8 mouse cellular contexts compared by ENCODE assay signal in genomic region chr5:76589311-76589710, GRCm38 (mm10). TPM values are rescaled to one million over a fixed set of nuclear protein-coding genes. Genes with fewer than 3 reads are reported as not detected.
DNase-seq lines count a peak whose midpoint lies in the region; ATAC-seq lines count a peak whose summit lies in the region.

No protein-coding gene starts in this region.

- no peaks in the 10 kb centered on the region for H3K27me3 ChIP-seq in lung, embryonic 16.5 days (ENCODE audit: control insufficient read depth, insufficient read depth, low read depth, low read length)
- no peaks in the 10 kb centered on the region for H3K27me3 ChIP-seq in forebrain, embryonic 11.5 days (ENCODE audit: control insufficient read depth, insufficient read depth, low read length)
- H3K27me3 ChIP-seq in limb, embryonic 10.5 days (ENCODE audit: low read depth, poor library complexity, severe bottlenecking): no peaks in the 10 kb centered on the region
- no peaks in the 10 kb centered on the region for H3K27me3 ChIP-seq in neural tube, embryonic 15.5 days (replicated peaks)

- peaks cover 13% of the 10 kb centered on the region for H3K36me3 ChIP-seq in lung, embryonic 16.5 days (ENCODE audit: control insufficient read depth, insufficient read depth, low read length)
- H3K36me3 ChIP-seq in forebrain, embryonic 11.5 days (ENCODE audit: control insufficient read depth, insufficient read depth, low read length): peaks cover 5% of the 10 kb centered on the region; the same call in 1 of the 2 replicates
- H3K36me3 ChIP-seq in limb, embryonic 10.5 days: peaks cover 28% of the 10 kb centered on the region
- peaks cover 16% of the 10 kb centered on the region for H3K36me3 ChIP-seq in neural tube, embryonic 15.5 days

- DNase-seq in lung, postnatal 10 days: no peak
- DNase-seq in forebrain, embryonic 11.5 days (ENCODE audit: low spot score): no peak
- DNase-seq in limb, embryonic 10.5 days (ENCODE audit: low spot score): no peak
- no peak for DNase-seq in thymus, postnatal 36 days

- peaks cover 5% of the 10 kb centered on the region; the same call in 1 of the 2 replicates for H3K4me1 ChIP-seq in lung, embryonic 16.5 days (replicated peaks; ENCODE audit: control insufficient read depth, insufficient read depth, low read length)
- peaks cover 3% of the 10 kb centered on the region; the same call in 1 of the 2 replicates for H3K4me1 ChIP-seq in forebrain, embryonic 11.5 days (replicated peaks; ENCODE audit: control insufficient read depth, insufficient read depth, low read length)
- peaks cover 9% of the 10 kb centered on the region; the same call in 1 of the 2 replicates for H3K4me1 ChIP-seq in limb, embryonic 10.5 days
- peaks cover 11% of the 10 kb centered on the region for H3K4me1 ChIP-seq in neural tube, embryonic 15.5 days

- no peaks in the 10 kb centered on the region for H3K9me3 ChIP-seq in lung, embryonic 16.5 days (ENCODE audit: control insufficient read depth, low read length)
- no peaks in the 10 kb centered on the region for H3K9me3 ChIP-seq in forebrain, embryonic 11.5 days (ENCODE audit: control insufficient read depth, low read length)
- no peaks in the 10 kb centered on the region for H3K9me3 ChIP-seq in limb, embryonic 10.5 days (replicated peaks)
- no peaks in the 10 kb centered on the region for H3K9me3 ChIP-seq in neural tube, embryonic 15.5 days (replicated peaks)

- WGBS in lung, embryonic 16.5 days: 5% methylated on average over 7 of the region's 7 CpGs
- WGBS in forebrain, embryonic 11.5 days: 10% methylated on average over 7 of the region's 7 CpGs
- WGBS in limb, embryonic 10.5 days: 12% methylated on average over 7 of the region's 7 CpGs
- WGBS in neural tube, embryonic 15.5 days: 1% methylated on average over 7 of the region's 7 CpGs

- peak overlapping the region; percentile 94 for H3K4me3 ChIP-seq in lung, embryonic 16.5 days (ENCODE audit: low read length)
- peak overlapping the region; percentile 91 for H3K4me3 ChIP-seq in forebrain, embryonic 11.5 days (ENCODE audit: low read depth, low read length)
- H3K4me3 ChIP-seq in limb, embryonic 10.5 days: peak overlapping the region; percentile 76
- H3K4me3 ChIP-seq in neural tube, embryonic 15.5 days (replicated peaks): peak overlapping the region; percentile 93

- ATAC-seq in lung, embryonic 16.5 days (ENCODE audit: low read depth): no peak; the same call in 1 of the 2 replicates
- no peak; the same call in 1 of the 2 replicates for ATAC-seq in forebrain, embryonic 11.5 days (replicated peaks; ENCODE audit: low FRiP score)
- ATAC-seq in neural tube, embryonic 15.5 days (ENCODE audit: low FRiP score): no peak
- ATAC-seq in megakaryocyte-erythroid progenitor cell, adult 5-6 weeks (replicated peaks; ENCODE audit: low FRiP score, low TSS enrichment, poor library complexity, severe bottlenecking): no peak
- ATAC-seq in activated CD4-positive, CD25-positive, alpha-beta regulatory T cell, adult 4 months: no peak

- peak overlapping the region; percentile 71 for H3K4me2 ChIP-seq in lung, embryonic 16.5 days (ENCODE audit: low read depth, low read length)
- peak overlapping the region; percentile 60 for H3K4me2 ChIP-seq in forebrain, embryonic 11.5 days (ENCODE audit: low read depth, low read length, severe bottlenecking)
- H3K4me2 ChIP-seq in neural tube, embryonic 15.5 days: peak overlapping the region; percentile 66

- H3K27ac ChIP-seq in lung, embryonic 16.5 days (ENCODE audit: low read length): peak overlapping the region; percentile 96
- peak overlapping the region; percentile 77; the same call in 1 of the 2 replicates for H3K27ac ChIP-seq in forebrain, embryonic 11.5 days (ENCODE audit: low read depth, low read length)
- H3K27ac ChIP-seq in limb, embryonic 10.5 days: peak overlapping the region; percentile 96
- peak overlapping the region; percentile 85 for H3K27ac ChIP-seq in neural tube, embryonic 15.5 days (replicated peaks)

- peak overlapping the region; percentile 93 for H3K9ac ChIP-seq in lung, embryonic 16.5 days (ENCODE audit: low read length)
- peak overlapping the region; percentile 95 for H3K9ac ChIP-seq in forebrain, embryonic 11.5 days (ENCODE audit: low read length)
- H3K9ac ChIP-seq in neural tube, embryonic 15.5 days (replicated peaks): peak overlapping the region; percentile 80

RNA-seq across cellular contexts. Expression of gene Cep135, which starts 0.8 kb away (rescaled TPM):
- polyA plus RNA-seq in lung, embryonic 16.5 days (2015; fragmentation: Nextera tagmentation; extraction: Ambion mirVana): 8.0 and 8.6 TPM in 2 replicates
- polyA plus RNA-seq in forebrain, embryonic 11.5 days (2014; fragmentation: Nextera tagmentation; extraction: Ambion mirVana): 12.2 and 15.5 TPM in 2 replicates
- 8.9 and 10.8 TPM in 2 replicates for polyA plus RNA-seq in limb, embryonic 10.5 days (2016; fragmentation: Nextera tagmentation; extraction: Ambion mirVana)
- polyA plus RNA-seq in neural tube, embryonic 15.5 days (2015; fragmentation: Nextera tagmentation; extraction: Ambion mirVana): 3.9 and 4.4 TPM in 2 replicates
- 12.3 and 15.2 TPM in 2 replicates for total RNA-seq in megakaryocyte-erythroid progenitor cell, adult 5-6 weeks (2014; fragmentation: Nextera tagmentation)
- 20.8 and 26.9 TPM in 2 replicates for total RNA-seq in megakaryocyte-erythroid progenitor cell, adult 5-6 weeks (2017)
- polyA plus RNA-seq in activated CD4-positive, CD25-positive, alpha-beta regulatory T cell, adult 4 months (2017; shearing (Covaris generic)): 1 to 10 TPM; 4.9 to 6.7 TPM
